ENCODE assay signal across 23 mouse cellular contexts in genomic region chr3:63340110-63340509, GRCm38 (mm10).
A peak's percentile ranks its signal among the peaks of the same experiment; 100 is the strongest.
DNase-seq lines count a peak whose midpoint lies in the region; ATAC-seq and TF ChIP-seq lines count a peak whose summit lies in the region.
"Had no signal": no experiment of that assay in that cellular context is flagged by ENCODE, and none has a peak within 500 bp of the region (broad histone marks: within the 10 kb centered on the region; RNA-seq: fewer than 3 reads in every experiment).

No protein-coding gene starts in this region.

- peak overlapping the region; percentile 65; the same call in 1 of the 2 replicates for H3K27ac ChIP-seq in kidney, embryonic 14.5 days (ENCODE audit: low read depth, low read length)
- peak overlapping the region; percentile 75 for H3K27ac ChIP-seq in kidney, embryonic 16.5 days (ENCODE audit: low read length)
- no peak overlapping the region for H3K27ac ChIP-seq in kidney, adult 2 months (ENCODE audit: insufficient read depth, low read depth, low read length)
- 0 out of 2 replicates have a peak overlapping the region, but pooled peaks have one; percentile 7 for H3K27ac ChIP-seq in limb, embryonic 12.5 days
- no peak overlapping the region for H3K27ac ChIP-seq in limb, embryonic 10.5 days
- peak overlapping the region; percentile 55; the same call in 1 of the 2 replicates for H3K27ac ChIP-seq in small intestine, adult 2 months (ENCODE audit: insufficient read depth, low read depth, low read length)
- H3K27ac ChIP-seq: embryonic facial prominence, embryonic 13.5 days; embryonic facial prominence, embryonic 15.5 days; forebrain, embryonic 10.5 days; forebrain, embryonic 12.5 days had no signal

- ATAC-seq in kidney, embryonic 14.5 days (ENCODE audit: low FRiP score, low TSS enrichment): no peak
- ATAC-seq in kidney, embryonic 16.5 days (ENCODE audit: low FRiP score, low TSS enrichment): peak; percentile 75; the same call in 1 of the 2 replicates
- ATAC-seq in limb, embryonic 12.5 days (ENCODE audit: insufficient number of reproducible peaks, insufficient read depth, low FRiP score, low TSS enrichment, low read depth): no peak
- ATAC-seq: forebrain, embryonic 14.5 days had no signal

- no peaks in the 10 kb centered on the region for H3K9me3 ChIP-seq in kidney, embryonic 14.5 days (ENCODE audit: control insufficient read depth, low read length)
- H3K9me3 ChIP-seq in kidney, embryonic 16.5 days (ENCODE audit: low read length): no peaks in the 10 kb centered on the region
- no peaks in the 10 kb centered on the region for H3K9me3 ChIP-seq in limb, embryonic 12.5 days
- H3K9me3 ChIP-seq in limb, embryonic 10.5 days (replicated peaks): no peaks in the 10 kb centered on the region
- H3K9me3 ChIP-seq: embryonic facial prominence, embryonic 13.5 days; embryonic facial prominence, embryonic 15.5 days; forebrain, embryonic 10.5 days; forebrain, embryonic 12.5 days had no signal

- no peak overlapping the region for H3K4me3 ChIP-seq in kidney, embryonic 14.5 days (ENCODE audit: low read length)
- no peak overlapping the region for H3K4me3 ChIP-seq in kidney, embryonic 16.5 days (ENCODE audit: low read length)
- no peak overlapping the region for H3K4me3 ChIP-seq in kidney, adult 2 months (ENCODE audit: insufficient read depth, low read depth, low read length)
- H3K4me3 ChIP-seq in limb, embryonic 12.5 days (replicated peaks): no peak overlapping the region
- no peak overlapping the region for H3K4me3 ChIP-seq in limb, embryonic 10.5 days
- H3K4me3 ChIP-seq in small intestine, adult 2 months (ENCODE audit: low read depth, low read length): no peak overlapping the region
- H3K4me3 ChIP-seq: embryonic facial prominence, embryonic 13.5 days; embryonic facial prominence, embryonic 15.5 days; erythroblast, embryonic 14.5 days; forebrain, embryonic 10.5 days; forebrain, embryonic 12.5 days had no signal

- no peaks in the 10 kb centered on the region for H3K4me1 ChIP-seq in kidney, embryonic 14.5 days (ENCODE audit: control insufficient read depth, insufficient read depth, low read length)
- peaks cover 7% of the 10 kb centered on the region; the same call in 1 of the 2 replicates for H3K4me1 ChIP-seq in kidney, embryonic 16.5 days (ENCODE audit: insufficient read depth, low read length)
- H3K4me1 ChIP-seq in kidney, adult 2 months (ENCODE audit: control insufficient read depth, insufficient read depth, low read length): peaks cover 9% of the 10 kb centered on the region; the same call in 1 of the 2 replicates
- no peaks in the 10 kb centered on the region; the same call in 1 of the 2 replicates for H3K4me1 ChIP-seq in limb, embryonic 12.5 days (replicated peaks)
- H3K4me1 ChIP-seq in limb, embryonic 10.5 days: peaks cover 4% of the 10 kb centered on the region; the same call in 1 of the 2 replicates
- H3K4me1 ChIP-seq in small intestine, adult 2 months (ENCODE audit: control insufficient read depth, insufficient read depth, insufficient read length, low read length): peaks cover 7% of the 10 kb centered on the region; the same call in 1 of the 2 replicates
- H3K4me1 ChIP-seq: embryonic facial prominence, embryonic 13.5 days; embryonic facial prominence, embryonic 15.5 days; forebrain, embryonic 10.5 days; forebrain, embryonic 12.5 days had no signal

- TF ChIP-seq CTCF in kidney, adult 2 months (conservative IDR thresholded peaks at IDR 0.05; ENCODE audit: insufficient read depth, insufficient read length, low read depth, low read length): no peak
- TF ChIP-seq CTCF in small intestine, adult 2 months (IDR thresholded peaks at IDR 0.05; ENCODE audit: extremely low read depth, insufficient read length, insufficient replicate concordance, low read depth, low read length): no peak

- no peak overlapping the region for H3K4me2 ChIP-seq in kidney, embryonic 14.5 days (replicated peaks; ENCODE audit: low read depth, low read length)
- no peak overlapping the region for H3K4me2 ChIP-seq in kidney, embryonic 16.5 days (replicated peaks; ENCODE audit: low read depth, low read length)
- H3K4me2 ChIP-seq in limb, embryonic 12.5 days: no peak overlapping the region
- H3K4me2 ChIP-seq: embryonic facial prominence, embryonic 13.5 days; embryonic facial prominence, embryonic 15.5 days; forebrain, embryonic 12.5 days had no signal

- no peak overlapping the region for H3K9ac ChIP-seq in kidney, embryonic 14.5 days (ENCODE audit: low read depth, low read length)
- no peak overlapping the region for H3K9ac ChIP-seq in kidney, embryonic 16.5 days (replicated peaks; ENCODE audit: low read length)
- no peak overlapping the region for H3K9ac ChIP-seq in limb, embryonic 12.5 days (replicated peaks)
- H3K9ac ChIP-seq: embryonic facial prominence, embryonic 13.5 days; embryonic facial prominence, embryonic 15.5 days; forebrain, embryonic 12.5 days had no signal

- TF ChIP-seq POLR2A in kidney, adult 2 months (IDR thresholded peaks at IDR 0.05; ENCODE audit: low read depth, low read length): no peak
- no peak for TF ChIP-seq POLR2A in small intestine, adult 2 months (IDR thresholded peaks at IDR 0.05; ENCODE audit: low read depth, low read length)

- H3K36me3 ChIP-seq in kidney, embryonic 14.5 days (ENCODE audit: control insufficient read depth, insufficient read depth, low read length): no peaks in the 10 kb centered on the region
- no peaks in the 10 kb centered on the region for H3K36me3 ChIP-seq in kidney, embryonic 16.5 days (ENCODE audit: insufficient read depth, low read length)
- no peaks in the 10 kb centered on the region for H3K36me3 ChIP-seq in kidney, adult 2 months (ENCODE audit: control insufficient read depth, insufficient read depth, low read length)
- no peaks in the 10 kb centered on the region for H3K36me3 ChIP-seq in limb, embryonic 12.5 days
- no peaks in the 10 kb centered on the region for H3K36me3 ChIP-seq in limb, embryonic 10.5 days
- peaks cover 12% of the 10 kb centered on the region for H3K36me3 ChIP-seq in small intestine, adult 2 months (ENCODE audit: control insufficient read depth, insufficient read depth, low read length)
- H3K36me3 ChIP-seq: forebrain, embryonic 10.5 days; forebrain, embryonic 12.5 days had no signal

- 37% methylated on average over 2 of the region's 2 CpGs for WGBS in kidney, embryonic 14.5 days
- 38% methylated on average over 2 of the region's 2 CpGs for WGBS in kidney, embryonic 16.5 days
- WGBS in kidney, adult 2 months: 23% methylated on average over 2 of the region's 2 CpGs
- 71% methylated on average over 2 of the region's 2 CpGs for WGBS in limb, embryonic 12.5 days
- 84% methylated on average over 2 of the region's 2 CpGs for WGBS in limb, embryonic 10.5 days
- WGBS in small intestine, adult 2 months: 26% methylated on average over 2 of the region's 2 CpGs

- no peaks in the 10 kb centered on the region for H3K27me3 ChIP-seq in kidney, embryonic 14.5 days (ENCODE audit: control insufficient read depth, insufficient read depth, low read length)
- H3K27me3 ChIP-seq in kidney, embryonic 16.5 days (ENCODE audit: insufficient read depth, low read length): no peaks in the 10 kb centered on the region
- H3K27me3 ChIP-seq in kidney, adult 2 months (replicated peaks; ENCODE audit: control insufficient read depth, insufficient read depth, low read length): no peaks in the 10 kb centered on the region
- no peaks in the 10 kb centered on the region for H3K27me3 ChIP-seq in limb, embryonic 12.5 days
- no peaks in the 10 kb centered on the region for H3K27me3 ChIP-seq in limb, embryonic 10.5 days (ENCODE audit: low read depth, poor library complexity, severe bottlenecking)
- no peaks in the 10 kb centered on the region for H3K27me3 ChIP-seq in small intestine, adult 2 months (ENCODE audit: control insufficient read depth, insufficient read depth, low read length)
- H3K27me3 ChIP-seq: embryonic facial prominence, embryonic 13.5 days; embryonic facial prominence, embryonic 15.5 days; forebrain, embryonic 12.5 days had no signal

- no peak for DNase-seq in kidney, adult 18-20 months
- no peak for DNase-seq in kidney, adult 2 months
- no peak for DNase-seq in limb, embryonic 10.5 days (ENCODE audit: low spot score)
- DNase-seq in ovary, postnatal 14 days (ENCODE audit: low spot score): no peak
- DNase-seq: adrenal gland, adult 2 months; adrenal gland, postnatal 25 days; cerebellum, adult 11 months; cerebellum, adult 18-20 months; cerebellum, adult 8-10 months; cerebellum, adult 9-11 months; cerebellum, postnatal 14 days; cerebellum, postnatal 36 days; embryo, embryonic 11 days had no signal

Comparison
In these comparisons a context has a peak if more than half of its experiments do, and no peak if none do; other contexts are left out.
1. H3K27ac ChIP-seq: peak in kidney, embryonic 14.5 days (single experiment), kidney, embryonic 16.5 days (single experiment), limb, embryonic 12.5 days (single experiment) and small intestine, adult 2 months (single experiment); none in kidney, adult 2 months (single experiment) and limb, embryonic 10.5 days (single experiment).